Mouse (Mus musculus): ENCODE measurements around the gene Trpv3. TPM values are rescaled to one million over a fixed set of nuclear protein-coding genes. Genes with fewer than 3 reads are reported as not detected.
"Not testable (repeated sequence)": the region's sequence is repeated elsewhere in the genome, so short reads cannot be mapped to it uniquely, and the experiment has no call there.

The Trpv3 gene
- total RNA-seq, 2 experiments from 2014 or later = not detected

DNA sequence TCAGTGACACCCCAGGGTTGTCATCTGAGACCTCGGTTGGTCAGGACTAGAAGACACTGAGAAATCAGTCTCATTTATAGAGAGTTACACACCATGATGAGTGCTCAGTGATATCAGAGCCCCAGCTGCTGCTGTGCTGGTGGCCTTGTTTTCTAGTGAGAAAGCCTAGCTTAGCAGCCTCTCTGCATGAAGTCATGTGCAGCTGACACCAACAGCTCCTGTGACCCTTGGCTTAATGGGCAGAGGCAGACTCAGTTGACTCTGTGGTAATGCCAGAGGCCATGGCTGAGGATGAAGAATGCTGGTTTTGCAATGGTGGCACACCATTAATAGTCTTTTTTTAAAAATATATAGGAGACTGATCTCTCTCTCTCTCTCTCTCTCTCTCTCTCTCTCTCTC is 22.4 kb downstream of the Trpv3 start:
- DNase-seq = no peak

DNA sequence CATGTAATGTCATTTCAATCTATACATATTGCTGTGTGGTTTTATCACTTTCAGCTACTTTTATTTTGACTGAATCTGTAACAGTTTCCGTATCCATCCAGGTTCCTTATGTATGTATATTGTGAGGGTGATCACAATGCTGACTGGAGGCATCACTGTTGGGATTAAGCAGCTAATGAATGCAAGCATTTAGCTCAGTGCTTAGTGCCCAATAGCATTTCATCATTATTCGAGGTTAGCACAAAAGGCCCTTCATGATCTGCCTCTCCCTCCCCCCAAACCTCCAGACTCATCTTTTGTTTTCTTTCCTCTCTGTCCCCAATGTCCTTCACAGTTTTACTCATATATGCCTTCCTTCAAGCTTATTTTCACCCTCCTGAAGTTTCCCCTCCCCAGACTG is 35.9 kb downstream of the Trpv3 start:
- DNase-seq = no peak

DNA sequence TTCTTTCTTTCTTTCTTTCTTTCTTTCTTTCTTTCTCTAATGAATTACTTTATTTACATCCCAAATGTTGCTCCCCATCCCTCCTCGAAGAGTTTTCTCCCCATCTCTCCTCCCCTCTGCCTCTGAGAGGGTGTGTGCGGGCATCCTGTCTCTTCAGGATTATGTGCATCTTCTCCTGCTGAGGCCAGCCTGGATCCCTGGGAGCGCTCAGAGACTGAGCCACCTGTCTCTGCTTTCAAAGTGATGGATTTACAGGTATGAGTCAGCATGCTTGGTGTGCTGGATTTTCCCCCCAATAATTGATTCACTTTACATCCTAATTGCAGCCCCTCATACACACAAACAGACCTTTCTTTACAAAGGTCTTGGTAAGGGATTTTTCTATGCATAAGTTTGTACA is 48.8 kb downstream of the Trpv3 start:
- no peak for DNase-seq

DNA sequence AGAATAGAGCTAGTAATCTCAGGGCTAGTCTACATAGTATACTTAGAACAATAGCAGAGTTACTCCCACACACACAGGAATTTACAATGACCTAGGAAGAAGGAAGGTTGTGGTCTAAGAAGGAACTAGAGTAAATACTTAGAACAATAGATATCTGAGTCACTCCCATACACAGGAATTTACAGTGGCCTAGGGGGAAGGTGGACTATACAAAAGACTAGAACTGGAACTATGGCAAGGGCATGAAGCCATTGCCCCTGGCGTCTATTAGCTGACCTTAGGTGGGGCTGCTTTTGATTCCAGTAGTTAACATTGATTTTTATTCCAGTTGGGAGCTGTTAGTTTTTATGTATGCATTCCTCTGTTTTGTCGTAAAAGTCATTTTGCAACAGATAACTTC is 51.4 kb downstream of the Trpv3 start:
- peak in 1 of 2 experiments; percentile 7 for DNase-seq

- not testable (repeated sequence) for DNase-seq
Observed at GRCm38 (mm10) chr11:73321064-73321463, 53.9 kb downstream of the Trpv3 start.

GRCm38 (mm10) chr11:73323906-73324830 is 57.0 kb downstream of the Trpv3 start:
- DNase-seq = peak; percentile 10 to 12

DNA sequence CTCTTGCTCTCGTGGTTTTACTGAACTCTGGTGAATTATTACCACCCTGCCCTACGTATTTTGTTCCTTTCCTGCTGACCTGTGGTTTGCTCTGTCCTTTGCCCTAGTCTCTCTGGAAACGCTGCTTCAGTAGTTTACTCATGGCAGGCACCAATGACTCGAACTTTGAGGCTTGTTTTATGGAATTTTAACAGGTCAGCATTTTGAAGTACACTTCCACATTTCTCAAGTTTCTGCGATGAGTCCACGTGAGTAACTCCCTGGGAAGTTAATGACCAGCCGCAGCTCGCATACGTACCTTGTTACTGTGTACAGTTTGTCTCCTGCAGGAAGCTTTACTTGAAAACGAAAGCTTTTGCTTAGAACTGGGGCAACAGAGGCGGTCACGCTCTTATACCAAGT is 59.3 kb downstream of the Trpv3 start:
- DNase-seq = peak; percentile 34 to 45

GRCm38 (mm10) chr11:73327361-73327760 is 60.2 kb downstream of the Trpv3 start:
- peak in 1 of 2 experiments; percentile 6 for DNase-seq

- no peak for DNase-seq
Observed at GRCm38 (mm10) chr11:73329442-73329841, 62.3 kb downstream of the Trpv3 start, which contains the start of the genes Aspa, Gm49340 and Spata22. Aspa (minus strand) TSS chr11:73329596. Gm49340 (plus strand) TSS chr11:73329741. Spata22 (plus strand) TSS chr11:73329741.

GRCm38 (mm10) chr11:73333357-73333756 is 66.2 kb downstream of the Trpv3 start:
- DNase-seq = no peak

GRCm38 (mm10) chr11:73336919-73337318 is 69.7 kb downstream of the Trpv3 start:
- no peak for DNase-seq

Other genes with a start within 250 kb of the Trpv3 start
- gene Camkk1, start 248.4 kb upstream of the Trpv3 start, total RNA-seq (2021) = under 1 TPM; 0.90 to 0.92 TPM
- gene Ncbp3, start 219.6 kb upstream of the Trpv3 start, total RNA-seq (2021) = 1 to 10 TPM; 5.6 to 6.2 TPM
- gene Itgae, start 176.8 kb upstream of the Trpv3 start, total RNA-seq (2021) = under 1 TPM; 0.10 to 0.41 TPM
- gene Haspin, start 129.1 kb upstream of the Trpv3 start, total RNA-seq (2021) = under 1 TPM; 0.12 to 0.21 TPM
- 10 to 100 TPM; 14.4 to 17.1 TPM for gene P2rx5, start 107.0 kb upstream of the Trpv3 start, total RNA-seq (2021)
- 10 to 100 TPM; 94.8 to 98.0 TPM for gene Emc6, start 90.4 kb upstream of the Trpv3 start, total RNA-seq (2021)
- 10 to 100 TPM; 48.7 to 53.3 TPM for gene Tax1bp3, start 90.3 kb upstream of the Trpv3 start, total RNA-seq (2021)
- 1 to 10 TPM; 10.0 TPM for gene Ctns, start 68.3 kb upstream of the Trpv3 start, total RNA-seq (2021)
- 1 to 10 TPM in 1 of 2 experiments, under 1 TPM in 1; 0.92 to 1.5 TPM for gene Shpk, start 67.9 kb upstream of the Trpv3 start, total RNA-seq (2021)
- gene Trpv1, start 33.1 kb upstream of the Trpv3 start, total RNA-seq (2021) = not detected
- gene Aspa, start 62.2 kb downstream of the Trpv3 start, total RNA-seq (2021) = 1 to 10 TPM; 1.4 to 3.1 TPM
- not detected for gene Gm49340, start 62.4 kb downstream of the Trpv3 start, total RNA-seq (2021)
- not detected for gene Spata22, start 62.4 kb downstream of the Trpv3 start, total RNA-seq (2021)
- not detected for gene Olfr20, start 83.4 kb downstream of the Trpv3 start, total RNA-seq (2021)
- not detected for gene Olfr376, start 103.9 kb downstream of the Trpv3 start, total RNA-seq (2021)
- gene Olfr1, start 132.2 kb downstream of the Trpv3 start, total RNA-seq (2021) = not detected
- gene Olfr378, start 161.1 kb downstream of the Trpv3 start, total RNA-seq (2021) = not detected
- gene Olfr380, start 190.1 kb downstream of the Trpv3 start, total RNA-seq (2021) = not detected
- gene Olfr381, start 224.2 kb downstream of the Trpv3 start, total RNA-seq (2021) = not detected
- gene Olfr382, start 249.8 kb downstream of the Trpv3 start, total RNA-seq (2021) = not detected

Measured in heart, adult 18-20 months (tissue).